Mouse (Mus musculus): ENCODE measurements at regions not wholly inside any gene's neighbourhood (a gene's known extent, or its start where the extent isn't known, plus 50 kb on each side); places are given as distances from the start of the nearest gene placed in this dataset.
"Not testable (repeated sequence)": the region's sequence is repeated elsewhere in the genome, so short reads cannot be mapped to it uniquely, and the experiment has no call there.

DNA sequence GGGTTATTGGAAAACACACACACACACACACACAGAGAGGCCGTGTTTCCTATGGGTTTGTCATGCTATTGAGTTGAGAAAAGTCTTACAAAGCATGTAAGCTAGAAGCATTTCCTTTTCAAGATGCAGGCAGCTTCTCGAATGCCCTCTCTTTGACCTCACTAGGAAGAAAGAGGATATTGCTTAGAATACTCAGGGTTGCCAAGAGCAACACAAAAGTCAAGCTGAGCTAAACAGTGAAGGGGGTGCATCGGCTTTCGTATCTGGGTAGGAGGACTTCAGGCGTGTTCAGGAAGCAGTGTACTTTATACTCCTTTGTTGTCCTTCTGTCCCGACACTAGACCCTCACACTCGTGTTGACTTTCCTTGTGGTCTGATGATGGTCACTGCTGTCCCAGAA is 246.5 kb downstream of the Prex1 start:
- no peak overlapping the region for H3K4me2 ChIP-seq (ENCODE audit: low read length)
- peaks cover 5% of the 10 kb centered on the region; the same call in 1 of the 2 replicates for H3K4me1 ChIP-seq (ENCODE audit: control insufficient read depth, insufficient read depth, low read length)
- no peaks in the 10 kb centered on the region for H3K9me3 ChIP-seq (replicated peaks; ENCODE audit: control insufficient read depth, low read length, poor library complexity, severe bottlenecking)
- no peaks in the 10 kb centered on the region for H3K27me3 ChIP-seq (ENCODE audit: control insufficient read depth, insufficient read depth, low read depth, low read length)
- H3K9ac ChIP-seq (ENCODE audit: low read depth, low read length): no peak overlapping the region
- H3K4me3 ChIP-seq (ENCODE audit: low read depth, low read length): no peak overlapping the region
- no peak for ATAC-seq
- WGBS: 57% methylated on average over 7 of the region's 7 CpGs
- no peaks in the 10 kb centered on the region for H3K36me3 ChIP-seq (ENCODE audit: control insufficient read depth, insufficient read depth, low read length)
- H3K27ac ChIP-seq (ENCODE audit: low read length): no peak overlapping the region

- no peaks in the 10 kb centered on the region for H3K4me1 ChIP-seq (ENCODE audit: control insufficient read depth, insufficient read depth, low read length)
- no peaks in the 10 kb centered on the region for H3K36me3 ChIP-seq (ENCODE audit: control insufficient read depth, insufficient read depth, low read length)
- H3K9me3 ChIP-seq (replicated peaks; ENCODE audit: control insufficient read depth, low read length, poor library complexity, severe bottlenecking): no peaks in the 10 kb centered on the region
- H3K9ac ChIP-seq (ENCODE audit: low read depth, low read length): no peak overlapping the region
- no peaks in the 10 kb centered on the region for H3K27me3 ChIP-seq (ENCODE audit: control insufficient read depth, insufficient read depth, low read depth, low read length)
- no peak overlapping the region for H3K27ac ChIP-seq (ENCODE audit: low read length)
- no peak for ATAC-seq
- H3K4me3 ChIP-seq (ENCODE audit: low read depth, low read length): no peak overlapping the region
- 57% methylated on average over 5 of the region's 5 CpGs for WGBS
- H3K4me2 ChIP-seq (ENCODE audit: low read length): no peak overlapping the region
These were observed 248.1 kb downstream of the Prex1 start for GRCm38 (mm10) chr2:166465531-166465930.

GRCm38 (mm10) chr2:166463539-166463938 is 250.1 kb downstream of the Prex1 start:
- ATAC-seq: no peak
- Histone ChIP-seq H3K4me1 (ENCODE audit: control insufficient read depth, insufficient read depth, low read length) (no peaks in the 10 kb centered on the region), H3K36me3 (ENCODE audit: control insufficient read depth, insufficient read depth, low read length) (no peaks in the 10 kb centered on the region), H3K9ac (ENCODE audit: low read depth, low read length) (no peak overlapping the region), H3K27ac (ENCODE audit: low read length) (peak overlapping the region; percentile 24; the same call in 1 of the 2 replicates), H3K9me3 (replicated peaks; ENCODE audit: control insufficient read depth, low read length, poor library complexity, severe bottlenecking) (no peaks in the 10 kb centered on the region), H3K27me3 (ENCODE audit: control insufficient read depth, insufficient read depth, low read depth, low read length) (no peaks in the 10 kb centered on the region), H3K4me2 (ENCODE audit: low read length) (no peak overlapping the region), H3K4me3 (ENCODE audit: low read depth, low read length) (no peak overlapping the region)
- 80% methylated on average over 9 of the region's 9 CpGs for WGBS

DNA sequence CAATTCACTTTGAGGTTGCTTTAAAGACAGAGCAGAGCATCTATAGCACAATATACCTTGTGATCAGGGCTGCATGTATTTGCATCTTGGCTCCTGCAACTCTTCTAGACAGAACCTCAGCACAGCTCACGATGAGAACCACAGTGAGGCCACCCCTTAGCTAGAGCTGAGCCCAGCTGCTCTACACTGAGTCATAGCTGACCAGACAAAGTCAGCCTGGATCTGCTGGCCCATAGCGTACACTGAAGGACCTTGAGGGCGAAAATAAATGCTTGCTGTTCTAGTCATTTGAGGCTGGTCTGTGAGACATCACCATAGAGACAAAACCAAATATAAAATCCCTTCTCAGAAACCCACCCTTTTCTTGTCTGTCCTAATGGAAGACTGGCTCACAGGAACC is 251.7 kb downstream of the Prex1 start:
- Histone ChIP-seq H3K27me3 (ENCODE audit: control insufficient read depth, insufficient read depth, low read depth, low read length) (no peaks in the 10 kb centered on the region), H3K9me3 (replicated peaks; ENCODE audit: control insufficient read depth, low read length, poor library complexity, severe bottlenecking) (no peaks in the 10 kb centered on the region), H3K36me3 (ENCODE audit: control insufficient read depth, insufficient read depth, low read length) (no peaks in the 10 kb centered on the region), H3K4me3 (ENCODE audit: low read depth, low read length) (no peak overlapping the region), H3K4me1 (ENCODE audit: control insufficient read depth, insufficient read depth, low read length) (no peaks in the 10 kb centered on the region), H3K9ac (ENCODE audit: low read depth, low read length) (no peak overlapping the region), H3K27ac (ENCODE audit: low read length) (no peak overlapping the region), H3K4me2 (ENCODE audit: low read length) (no peak overlapping the region)
- WGBS: 96% methylated on average over 3 of the region's 3 CpGs
- ATAC-seq: no peak

DNA sequence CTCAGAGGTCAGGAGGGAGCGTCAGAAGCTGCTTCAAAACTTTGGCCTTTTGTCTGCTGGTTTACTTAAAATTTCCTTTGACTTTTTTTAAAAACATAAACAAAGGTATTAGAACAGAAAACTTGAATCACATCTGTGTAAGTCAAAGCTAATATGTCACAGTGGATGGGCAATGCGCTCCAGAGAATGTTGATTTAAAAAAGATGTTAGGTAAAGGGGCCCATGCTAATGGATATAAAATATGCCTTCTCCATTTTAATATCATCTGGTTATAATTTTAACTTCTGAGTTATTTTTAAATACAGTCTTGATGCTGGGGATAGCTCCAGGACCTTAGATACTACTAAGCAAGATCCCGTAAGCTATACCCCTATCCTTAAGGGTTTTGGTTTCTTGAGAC is 252.5 kb downstream of the Prex1 start:
- no peak overlapping the region for H3K4me2 ChIP-seq (ENCODE audit: low read length)

GRCm38 (mm10) chr2:166459955-166460354 is 253.7 kb downstream of the Prex1 start:
- no peak overlapping the region for H3K27ac ChIP-seq (ENCODE audit: low read length)
- ATAC-seq: no peak
- no peak overlapping the region for H3K9ac ChIP-seq (ENCODE audit: low read depth, low read length)
- no peaks in the 10 kb centered on the region for H3K9me3 ChIP-seq (replicated peaks; ENCODE audit: control insufficient read depth, low read length, poor library complexity, severe bottlenecking)
- no peak overlapping the region for H3K4me2 ChIP-seq (ENCODE audit: low read length)
- WGBS: 71% methylated on average over 9 of the region's 9 CpGs
- H3K27me3 ChIP-seq (ENCODE audit: control insufficient read depth, insufficient read depth, low read depth, low read length): no peaks in the 10 kb centered on the region
- H3K4me1 ChIP-seq (ENCODE audit: control insufficient read depth, insufficient read depth, low read length): no peaks in the 10 kb centered on the region
- H3K36me3 ChIP-seq (ENCODE audit: control insufficient read depth, insufficient read depth, low read length): no peaks in the 10 kb centered on the region
- no peak overlapping the region for H3K4me3 ChIP-seq (ENCODE audit: low read depth, low read length)

More for the DNA sequence above, 252.5 kb downstream of the Prex1 start:
- Histone ChIP-seq H3K27ac (ENCODE audit: low read length) (no peak overlapping the region), H3K36me3 (ENCODE audit: control insufficient read depth, insufficient read depth, low read length) (no peaks in the 10 kb centered on the region), H3K27me3 (ENCODE audit: control insufficient read depth, insufficient read depth, low read depth, low read length) (no peaks in the 10 kb centered on the region), H3K9me3 (replicated peaks; ENCODE audit: control insufficient read depth, low read length, poor library complexity, severe bottlenecking) (no peaks in the 10 kb centered on the region), H3K4me3 (ENCODE audit: low read depth, low read length) (no peak overlapping the region), H3K9ac (ENCODE audit: low read depth, low read length) (no peak overlapping the region), H3K4me1 (ENCODE audit: control insufficient read depth, insufficient read depth, low read length) (no peaks in the 10 kb centered on the region)
- WGBS: 94% methylated on average over 3 of the region's 3 CpGs
- ATAC-seq: no peak

DNA sequence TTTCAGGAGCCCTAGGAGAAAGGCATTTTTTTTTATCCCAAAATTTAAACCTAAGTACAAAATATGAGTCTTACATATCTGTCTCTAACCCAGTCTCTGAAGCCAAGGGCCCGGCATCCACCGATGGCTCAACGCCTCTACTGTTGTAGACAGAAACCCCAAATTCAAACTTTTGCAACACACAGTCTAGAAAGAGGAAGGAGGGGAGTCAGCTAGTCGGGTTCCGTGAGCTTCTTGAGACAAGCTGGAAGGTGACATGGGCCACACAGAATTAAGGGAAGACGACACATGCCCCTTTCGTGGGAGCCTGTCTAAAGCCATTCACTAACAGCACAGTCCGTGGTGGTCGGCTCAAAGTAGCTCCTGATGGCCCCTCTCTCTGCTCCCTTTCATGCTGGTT is 254.7 kb downstream of the Prex1 start:
- WGBS: 92% methylated on average over 9 of the region's 9 CpGs
- no peak overlapping the region for H3K27ac ChIP-seq (ENCODE audit: low read length)
- H3K36me3 ChIP-seq (ENCODE audit: control insufficient read depth, insufficient read depth, low read length): no peaks in the 10 kb centered on the region
- no peak overlapping the region for H3K9ac ChIP-seq (ENCODE audit: low read depth, low read length)
- H3K4me3 ChIP-seq (ENCODE audit: low read depth, low read length): no peak overlapping the region
- no peaks in the 10 kb centered on the region for H3K9me3 ChIP-seq (replicated peaks; ENCODE audit: control insufficient read depth, low read length, poor library complexity, severe bottlenecking)
- no peak overlapping the region for H3K4me2 ChIP-seq (ENCODE audit: low read length)
- ATAC-seq: no peak
- no peaks in the 10 kb centered on the region for H3K27me3 ChIP-seq (ENCODE audit: control insufficient read depth, insufficient read depth, low read depth, low read length)
- no peaks in the 10 kb centered on the region for H3K4me1 ChIP-seq (ENCODE audit: control insufficient read depth, insufficient read depth, low read length)

DNA sequence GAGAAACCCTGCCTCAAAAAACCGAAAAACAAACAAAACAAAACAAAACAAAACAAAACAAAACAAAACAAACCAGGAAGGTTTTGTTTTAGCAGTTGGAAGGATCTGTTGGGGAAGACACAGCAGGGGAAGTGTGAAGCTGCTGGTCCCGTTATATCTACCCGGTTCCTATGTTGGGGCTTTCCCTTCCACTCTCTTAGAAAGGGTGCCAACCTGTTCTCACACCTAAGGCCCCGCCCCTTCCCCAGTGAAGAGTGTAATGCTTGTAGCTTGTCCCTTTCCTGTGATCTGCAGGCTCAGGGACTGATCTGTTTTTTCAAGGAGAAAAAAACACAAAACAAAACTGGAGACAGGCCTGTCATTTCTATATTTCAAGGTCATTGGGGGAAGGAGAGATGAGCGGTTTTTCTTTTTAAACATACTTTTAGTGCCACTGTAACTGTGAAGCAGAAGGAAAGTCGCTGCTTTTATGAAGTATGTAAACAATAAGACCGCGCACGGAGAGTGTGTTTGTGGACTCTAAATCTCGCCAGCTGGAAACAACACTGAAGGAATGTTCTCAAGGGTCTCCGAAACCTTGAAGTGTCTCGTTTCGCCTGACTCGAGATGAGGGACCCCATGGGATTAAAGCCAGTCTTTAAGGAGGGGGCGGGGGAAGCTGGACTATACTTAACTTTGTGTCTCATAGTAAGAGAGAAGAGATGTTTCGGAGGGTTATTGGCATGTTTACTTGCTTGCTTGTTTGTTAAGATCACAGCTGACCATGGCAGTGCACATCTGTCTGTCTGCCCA is 256.1 kb downstream of the Prex1 start:
- WGBS: 69% methylated on average over 16 of the region's 16 CpGs
- Histone ChIP-seq H3K4me3 (ENCODE audit: low read depth, low read length) (no peak overlapping the region), H3K4me2 (ENCODE audit: low read length) (no peak overlapping the region), H3K9me3 (replicated peaks; ENCODE audit: control insufficient read depth, low read length, poor library complexity, severe bottlenecking) (no peaks in the 10 kb centered on the region), H3K9ac (ENCODE audit: low read depth, low read length) (no peak overlapping the region), H3K27ac (ENCODE audit: low read length) (no peak overlapping the region), H3K36me3 (ENCODE audit: control insufficient read depth, insufficient read depth, low read length) (no peaks in the 10 kb centered on the region), H3K4me1 (ENCODE audit: control insufficient read depth, insufficient read depth, low read length) (no peaks in the 10 kb centered on the region), H3K27me3 (ENCODE audit: control insufficient read depth, insufficient read depth, low read depth, low read length) (no peaks in the 10 kb centered on the region)
- ATAC-seq: no peak

DNA sequence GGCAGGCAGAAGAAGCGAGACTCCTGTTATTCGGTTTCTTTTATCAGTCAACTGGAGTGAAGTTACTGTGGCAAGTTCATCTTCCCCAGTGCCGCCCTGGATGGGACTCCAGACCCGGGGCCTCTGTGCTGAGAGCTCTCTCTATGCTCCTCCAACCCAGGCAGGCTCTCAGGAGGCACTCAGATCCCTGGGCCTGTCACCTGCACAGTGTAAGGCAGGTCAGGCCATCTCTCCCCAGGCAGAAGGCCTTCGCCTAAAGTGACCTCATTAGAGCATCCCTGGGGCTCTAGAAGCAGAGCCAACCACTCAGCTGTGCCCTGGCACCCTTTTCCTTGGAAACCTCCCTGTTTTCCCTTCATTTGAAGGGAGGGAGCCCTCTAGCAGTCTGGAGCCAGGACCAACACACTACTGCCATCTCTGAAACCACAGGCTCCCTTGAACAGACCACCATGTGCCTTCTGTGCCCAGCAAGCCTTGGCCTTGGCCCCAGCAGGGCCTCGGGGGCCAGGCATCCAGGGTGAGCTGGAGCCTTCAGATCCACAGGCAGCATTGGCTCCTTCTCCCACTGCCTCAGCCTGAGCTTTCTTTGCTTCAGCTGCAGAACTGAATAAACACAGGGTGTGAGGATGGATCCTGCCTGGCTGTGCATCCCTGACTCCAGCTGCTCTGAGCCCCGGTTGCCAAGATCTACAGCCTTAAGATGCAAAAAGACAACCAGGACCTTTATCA is 259.3 kb downstream of the Prex1 start:
- 55% methylated on average over 2 of the region's 7 CpGs for WGBS
- not testable (repeated sequence) for ATAC-seq; H3K4me2 ChIP-seq (ENCODE audit: low read length); H3K4me3 ChIP-seq (ENCODE audit: low read depth, low read length); H3K27ac ChIP-seq (ENCODE audit: low read length); H3K36me3 ChIP-seq (ENCODE audit: control insufficient read depth, insufficient read depth, low read length); H3K4me1 ChIP-seq (ENCODE audit: control insufficient read depth, insufficient read depth, low read length); H3K9me3 ChIP-seq (replicated peaks; ENCODE audit: control insufficient read depth, low read length, poor library complexity, severe bottlenecking); H3K9ac ChIP-seq (ENCODE audit: low read depth, low read length); H3K27me3 ChIP-seq (ENCODE audit: control insufficient read depth, insufficient read depth, low read depth, low read length)

Measured in midbrain, embryonic 16.5 days (tissue).